8 mouse cellular contexts compared by ENCODE assay signal in genomic region chr11:78536080-78536689, GRCm38 (mm10). TPM values are rescaled to one million over a fixed set of nuclear protein-coding genes. Genes with fewer than 3 reads are reported as not detected.
DNase-seq lines count a peak whose midpoint lies in the region; ATAC-seq lines count a peak whose summit lies in the region.

Tnfaip1 (minus strand) TSS chr11:78536332.
Ift20 (plus strand) TSS chr11:78536361.

- peak within 1 kb of the TSS; percentile 92 for H3K4me2 ChIP-seq in lung, embryonic 16.5 days (ENCODE audit: low read depth, low read length)

- ATAC-seq in hematopoietic stem cell, adult 5-6 weeks (replicated peaks in 1 of 2; ENCODE audit: insufficient read depth in 1 of 2, low FRiP score in 2 of 2, low TSS enrichment in 1 of 2, low read depth in 1 of 2, poor library complexity in 2 of 2, severe bottlenecking in 2 of 2) = peak; percentile 95 to 97
- ATAC-seq in lung, embryonic 16.5 days (ENCODE audit: low read depth) = peak; percentile 98

- H3K4me3 ChIP-seq in lung, embryonic 16.5 days (ENCODE audit: low read length) = peak within 1 kb of the TSS; percentile 97

- peak within 1 kb of the TSS; percentile 97 for H3K27ac ChIP-seq in lung, embryonic 16.5 days (ENCODE audit: low read length)

- WGBS in lung, embryonic 16.5 days = under 1% methylated on average over 52 of the region's 52 CpGs

- no peaks in the 10 kb centered on the region for H3K27me3 ChIP-seq in lung, embryonic 16.5 days (ENCODE audit: control insufficient read depth, insufficient read depth, low read depth, low read length)

- no peaks in the 10 kb centered on the region for H3K9me3 ChIP-seq in lung, embryonic 16.5 days (ENCODE audit: control insufficient read depth, low read length)

- H3K36me3 ChIP-seq in lung, embryonic 16.5 days (ENCODE audit: control insufficient read depth, insufficient read depth, low read length) = peaks cover 14% of the 10 kb centered on the region

- peaks cover 23% of the 10 kb centered on the region for H3K4me1 ChIP-seq in lung, embryonic 16.5 days (replicated peaks; ENCODE audit: control insufficient read depth, insufficient read depth, low read length)

- peak; percentile 99 for DNase-seq in MEL-GATA-1-ER (ENCODE audit: extremely low read depth, low read depth)
- peak; percentile 96 for DNase-seq in cerebellum, adult 8-10 months
- DNase-seq in forelimb bud, embryonic 11.5 days (ENCODE audit: low read depth, low spot score) = peak; percentile 98
- peak; percentile 96 for DNase-seq in layer of hippocampus, adult 9-10 months (ENCODE audit: low spot score)
- DNase-seq in ovary, postnatal 10 days (ENCODE audit: low spot score) = peak; percentile 80
- peak; percentile 96 to 98 for DNase-seq in thymus, postnatal 10 days (ENCODE audit: low spot score in 2 of 2)

- H3K9ac ChIP-seq in lung, embryonic 16.5 days (ENCODE audit: low read length) = peak within 1 kb of the TSS; percentile 92

RNA-seq across cellular contexts. Expression of gene Tnfaip1, which starts in this region (rescaled TPM):
- 3.9 and 5.2 TPM in 2 replicates for total RNA-seq in hematopoietic stem cell, adult 5-6 weeks (2017)
- 80.2 and 85.1 TPM in 2 replicates for polyA plus RNA-seq in lung, embryonic 16.5 days (2015; fragmentation: Nextera tagmentation; extraction: Ambion mirVana)

RNA-seq across cellular contexts. Expression of gene Ift20, which starts in this region (rescaled TPM):
- 155 and 159 TPM in 2 replicates for total RNA-seq in hematopoietic stem cell, adult 5-6 weeks (2017)
- polyA plus RNA-seq in lung, embryonic 16.5 days (2015; fragmentation: Nextera tagmentation; extraction: Ambion mirVana) = 145 and 154 TPM in 2 replicates

Comparison
In these comparisons a context has a peak if more than half of its experiments do, and no peak if none do; other contexts are left out.
1. Peak in every context shown above with its lines: DNase-seq, ATAC-seq, H3K4me3 ChIP-seq and H3K27ac ChIP-seq.